Mouse (Mus musculus) heart, adult 2 months (tissue): ENCODE results near the gene Rhot2. TPM values are rescaled to one million over a fixed set of nuclear protein-coding genes. Genes with fewer than 3 reads are reported as not detected.
A peak's percentile ranks its signal among the peaks of the same experiment; 100 is the strongest.

Experiments used
- DNase-seq, 2 experiments: peaks; one replicate each; pipeline ENCODE4 v3.0.0; 2021
- H3K27ac ChIP-seq: fragments of 200-600 bp; 2 replicates; pipeline ENCODE4 v1.8.1; 2022
- H3K27me3 ChIP-seq: fragments of 200-500 bp; 2 replicates; pipeline ENCODE4 v1.6.1; 2012; ENCODE audit warnings: mild to moderate bottlenecking, low read length, inconsistent platforms, mixed read lengths; ENCODE audit not compliant: control insufficient read depth, insufficient read depth
- H3K36me3 ChIP-seq: fragments of 200-500 bp; 2 replicates; pipeline ENCODE4 v1.6.1; 2012; ENCODE audit warnings: low read length, inconsistent platforms; ENCODE audit not compliant: control insufficient read depth, insufficient read depth
- H3K4me1 ChIP-seq: fragments of 200-500 bp; 2 replicates; pipeline ENCODE4 v1.6.1; 2011; ENCODE audit warnings: low read length; ENCODE audit not compliant: control insufficient read depth, insufficient read depth
- H3K4me3 ChIP-seq: fragments of 200-600 bp; 2 replicates; pipeline ENCODE4 v1.8.1; 2022
- H3K79me2 ChIP-seq: fragments of 200-500 bp; replicated peaks from 2 replicates; pipeline ENCODE4 v1.6.1; 2012; ENCODE audit warnings: mild to moderate bottlenecking, inconsistent platforms, low read length, moderate library complexity, mixed read lengths; ENCODE audit not compliant: control insufficient read depth, insufficient read depth
- H3K9ac ChIP-seq: fragments of 200-500 bp; 2 replicates; pipeline ENCODE4 v1.6.1; 2012; ENCODE audit warnings: low read depth, mild to moderate bottlenecking, control low read depth, inconsistent platforms, low read length, mixed read lengths
- CTCF ChIP-seq: fragments of 200-600 bp; IDR thresholded peaks from 2 replicates; pipeline ENCODE4 v1.8.1; 2022; ENCODE audit warnings: antibody characterized with exemption, mild to moderate bottlenecking, moderate library complexity
- EP300 ChIP-seq: fragments of 200-500 bp; IDR thresholded peaks from 2 replicates; pipeline ENCODE4 v1.6.1; 2011; ENCODE audit warnings: low read depth, low read length, control low read depth; ENCODE audit not compliant: insufficient read depth
- POLR2A ChIP-seq: fragments of 200-500 bp; IDR thresholded peaks from 2 replicates; pipeline ENCODE4 v1.6.1; 2011; ENCODE audit warnings: mild to moderate bottlenecking, low read depth, low read length, control low read depth; ENCODE audit not compliant: insufficient read depth
- WGBS: fragments of 180-500 bp; shearing (Covaris S2); methylation state at CpG from one replicate; pipeline ENCODE4 v1.1.7; 2018; 5-methylcytosine and 5-hydroxymethylcytosine counted together
- intact Hi-C: fragments of 180-260 bp; cut with DNase I; formaldehyde crosslinking; loops from one replicate; pipeline ENCODE4 v1.15.1; 2025
- polyA plus RNA-seq: library from polyadenylated mRNA; depleted of rRNA; stranded (reverse); fragments of >200 nt; gene quantifications from 2 replicates; pipeline ENCODE4 v1.2.3, GENCODE M21; 2012
- total RNA-seq, 2 experiments: library from RNA; stranded (reverse); gene quantifications; 2 replicates each; pipeline ENCODE4 v1.2.3; 2021

Rhot2 gene
- total and polyA plus RNA-seq, 3 experiments, result 120 to 209 (median 139) TPM

DNA sequence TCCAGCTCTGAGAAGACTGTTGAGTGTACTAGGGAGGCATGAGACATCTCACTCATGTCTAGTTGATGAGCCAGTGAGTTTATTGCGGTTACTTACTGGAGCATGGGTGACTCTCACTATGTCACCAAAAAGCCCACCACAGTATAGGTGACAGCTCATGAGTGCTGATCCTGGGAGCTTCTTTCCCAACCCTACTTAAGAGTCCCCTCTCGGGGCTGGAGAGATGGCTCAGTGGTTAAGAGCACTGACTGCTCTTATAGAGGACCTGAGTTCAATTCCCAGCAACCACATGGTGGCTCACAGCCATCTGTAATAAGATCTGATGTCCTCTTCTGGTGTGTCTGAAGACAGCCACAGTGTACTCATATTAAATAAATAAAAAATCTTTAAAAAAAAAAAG is 25.3 kb upstream of the Rhot2 start:
- Histone ChIP-seq H3K79me2 (peaks cover 3% of the 10 kb centered on the region), H3K4me3 (no peak overlapping the region), H3K27ac (no peak overlapping the region), H3K9ac (no peak overlapping the region), H3K36me3 (no peaks in the 10 kb centered on the region), H3K27me3 (no peaks in the 10 kb centered on the region), H3K4me1 (peaks cover 7% of the 10 kb centered on the region)
- intact Hi-C loops, result loop anchor here (5.0 kb wide), 2 partner anchors 38 to 617 kb away; partner anchors contain the start of gene Stub1
- TF ChIP-seq EP300, result no peak
- TF ChIP-seq CTCF, result no peak
- no peak for TF ChIP-seq POLR2A
- WGBS, result 95% methylated on average over 2 of the region's 2 CpGs
- no peak for DNase-seq

DNA sequence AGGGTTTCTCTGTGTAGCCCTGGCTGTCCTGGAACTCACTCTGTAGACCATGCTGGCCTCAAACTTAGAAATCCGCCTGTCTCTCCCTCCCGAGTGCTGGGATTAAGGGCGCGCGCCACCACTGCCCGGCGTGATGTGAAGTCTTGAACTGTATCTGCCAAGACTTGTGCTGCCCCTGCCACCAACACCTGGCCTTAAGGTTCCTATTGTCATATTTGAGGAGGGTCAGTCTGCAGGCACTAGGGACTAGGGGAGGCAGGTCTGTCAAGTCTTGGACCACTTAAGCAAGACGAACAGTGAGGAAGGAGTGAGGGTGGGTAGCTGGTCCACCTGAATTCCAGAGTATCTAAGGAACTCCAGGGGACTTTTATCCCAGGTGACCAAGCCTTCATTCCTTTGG is 24.8 kb upstream of the Rhot2 start:
- Histone ChIP-seq H3K27me3 (no peaks in the 10 kb centered on the region), H3K9ac (no peak overlapping the region), H3K79me2 (peaks cover 3% of the 10 kb centered on the region), H3K27ac (no peak overlapping the region), H3K4me3 (no peak overlapping the region), H3K4me1 (peaks cover 7% of the 10 kb centered on the region), H3K36me3 (no peaks in the 10 kb centered on the region)
- DNase-seq, result no peak
- intact Hi-C loops, result loop anchor here (5.0 kb wide), 2 partner anchors 37 to 618 kb away; partner anchors contain the start of gene Stub1
- TF ChIP-seq POLR2A, result no peak
- TF ChIP-seq CTCF, result no peak
- TF ChIP-seq EP300, result no peak
- 84% methylated on average over 8 of the region's 8 CpGs for WGBS

- H3K36me3 ChIP-seq, result no peaks in the 10 kb centered on the region
- H3K4me1 ChIP-seq, result peaks cover 3% of the 10 kb centered on the region
- WGBS, result under 1% methylated on average over 24 of the region's 24 CpGs
- H3K4me3 ChIP-seq, result peak within 1 kb of the TSS; percentile 100
- intact Hi-C loops, result loop anchor here (5.0 kb wide), 2 partner anchors 36 to 619 kb away; partner anchors contain the start of gene Stub1
- TF ChIP-seq CTCF, result 0 out of 2 replicates have a peak, but pooled peaks have one; percentile 5
- peak; percentile 82; the same call in 1 of the 2 replicates for TF ChIP-seq POLR2A
- peak; percentile 80; the same call in 1 of the 2 replicates for TF ChIP-seq EP300
- peak; percentile 90 for DNase-seq
- peak within 1 kb of the TSS; percentile 94 for H3K27ac ChIP-seq
- H3K79me2 ChIP-seq, result peaks cover 3% of the 10 kb centered on the region
- H3K27me3 ChIP-seq, result no peaks in the 10 kb centered on the region
- peak within 1 kb of the TSS; percentile 92 for H3K9ac ChIP-seq
Measured at GRCm38 (mm10) chr17:25868601-25869191, 24.0 kb upstream of the Rhot2 start, which contains the start of gene Mcrip2. Mcrip2 (minus strand) TSS chr17:25868764.

DNA sequence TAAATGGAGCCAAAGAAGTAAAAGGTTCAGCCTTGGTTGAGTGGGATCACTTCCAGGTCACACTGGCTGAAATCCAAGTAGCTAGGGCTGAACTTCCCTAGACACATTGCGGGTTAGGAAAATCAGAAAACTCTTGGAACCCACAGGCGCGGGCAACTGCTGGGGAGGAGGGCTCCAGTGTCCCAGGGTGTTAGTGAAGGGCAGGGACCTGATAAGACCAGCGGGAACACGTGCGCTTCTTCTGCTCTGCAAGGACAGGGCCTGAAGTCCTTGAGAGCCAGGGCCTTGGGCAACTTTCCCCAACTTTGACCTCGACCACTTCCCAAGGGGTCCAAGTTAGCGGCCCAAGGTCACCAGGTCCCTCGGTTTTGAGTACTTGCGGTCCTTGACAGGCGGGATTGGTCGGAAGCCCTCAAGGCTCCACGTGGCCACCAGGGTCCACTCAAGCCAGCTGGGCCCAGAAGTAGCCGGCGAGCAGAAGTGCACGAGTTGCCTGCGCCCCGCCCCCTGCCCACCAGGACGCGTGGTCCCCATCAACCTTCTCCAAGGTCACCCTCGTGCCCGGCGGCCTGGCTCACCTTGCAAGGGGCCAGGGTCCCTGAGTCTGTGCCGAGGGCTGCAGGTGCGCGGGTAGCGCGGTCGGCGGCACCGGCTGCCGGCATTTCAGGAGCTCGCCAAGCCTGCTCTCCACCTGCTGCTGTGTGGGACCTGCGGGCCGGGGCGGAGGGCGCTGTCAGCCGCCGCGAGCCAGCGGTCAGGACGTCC is 23.4 kb upstream of the Rhot2 start:
- WGBS, result under 1% methylated on average over 42 of the region's 42 CpGs
- Histone ChIP-seq H3K27ac (peak overlapping the region; percentile 94), H3K4me1 (peaks cover 3% of the 10 kb centered on the region), H3K79me2 (peaks cover 3% of the 10 kb centered on the region), H3K27me3 (no peaks in the 10 kb centered on the region), H3K9ac (peak overlapping the region; percentile 92), H3K4me3 (peak overlapping the region; percentile 100), H3K36me3 (no peaks in the 10 kb centered on the region)
- peak; percentile 69 to 74 for DNase-seq
- TF ChIP-seq EP300 (0 out of 2 replicates have a peak, but pooled peaks have one; percentile 50), CTCF (no peak), POLR2A (peak; percentile 55; the same call in 1 of the 2 replicates)
- intact Hi-C loops, result loop anchor here (5.0 kb wide), 2 partner anchors 36 to 619 kb away; partner anchors contain the start of gene Stub1

DNA sequence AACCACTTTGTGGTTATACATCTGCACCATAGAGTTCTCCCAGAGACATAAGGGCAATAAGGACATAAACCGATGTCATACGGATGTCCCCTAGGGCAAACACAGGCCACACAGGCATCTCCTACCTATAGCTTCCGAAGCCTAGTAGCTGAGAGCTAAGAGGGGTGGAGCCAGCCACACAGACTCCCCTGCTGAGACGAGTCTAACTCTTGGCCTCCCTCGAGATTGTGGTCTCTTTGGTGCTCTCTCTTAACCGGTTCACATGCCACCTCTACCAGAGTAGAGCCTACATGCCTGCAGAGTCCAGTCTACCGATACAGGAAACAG is 22.8 kb upstream of the Rhot2 start:
- Histone ChIP-seq H3K79me2 (peaks cover 3% of the 10 kb centered on the region), H3K4me1 (peaks cover 3% of the 10 kb centered on the region), H3K27me3 (no peaks in the 10 kb centered on the region), H3K36me3 (no peaks in the 10 kb centered on the region), H3K4me3 (peak overlapping the region; percentile 100), H3K9ac (peak overlapping the region; percentile 92), H3K27ac (peak overlapping the region; percentile 94)
- WGBS, result 7% methylated on average over 7 of the region's 7 CpGs
- DNase-seq, result no peak
- intact Hi-C loops, result loop anchor here (5.0 kb wide), 2 partner anchors 35 to 620 kb away; partner anchors contain the start of gene Stub1
- TF ChIP-seq CTCF, result no peak
- TF ChIP-seq POLR2A, result no peak
- no peak for TF ChIP-seq EP300
